ENCODE assay signal across 9 mouse cellular contexts in genomic region chr12:116585001-116585400, GRCm38 (mm10).
DNase-seq lines count a peak whose midpoint lies in the region; ATAC-seq and TF ChIP-seq lines count a peak whose summit lies in the region.
"Had no signal": no experiment of that assay in that cellular context is flagged by ENCODE, and none has a peak within 500 bp of the region (broad histone marks: within the 10 kb centered on the region; RNA-seq: fewer than 3 reads in every experiment).

No protein-coding gene starts in this region.

- DNase-seq in forebrain, postnatal 0 days: no peak
- no peak for DNase-seq in forebrain, embryonic 14.5 days (ENCODE audit: low spot score)
- peak; percentile 54 for DNase-seq in 3T3-L1 (ENCODE audit: low read depth, low spot score)
- peak; percentile 57 for DNase-seq in brain, embryonic 14.5 days (ENCODE audit: low read depth)
- DNase-seq in lung, postnatal 14 days: peak; percentile 65
- DNase-seq in thymus, postnatal 0 days (ENCODE audit: low spot score): no peak
- no peak for DNase-seq in natural killer cell, adult 2 months (ENCODE audit: low spot score in 2 of 2)
- no peak for DNase-seq in cerebellum, postnatal 36 days

- H3K27ac ChIP-seq in forebrain, postnatal 0 days (ENCODE audit: low read depth, low read length): no peak overlapping the region
- no peak overlapping the region for H3K27ac ChIP-seq in forebrain, embryonic 14.5 days (ENCODE audit: low read depth, low read length)
- H3K27ac ChIP-seq: embryonic facial prominence, embryonic 12.5 days had no signal

- H3K9ac ChIP-seq in forebrain, postnatal 0 days: no peak overlapping the region
- H3K9ac ChIP-seq in forebrain, embryonic 14.5 days (ENCODE audit: low read length): no peak overlapping the region
- H3K9ac ChIP-seq: embryonic facial prominence, embryonic 12.5 days had no signal

- no peaks in the 10 kb centered on the region for H3K36me3 ChIP-seq in forebrain, postnatal 0 days (ENCODE audit: insufficient read depth)
- no peaks in the 10 kb centered on the region for H3K36me3 ChIP-seq in forebrain, embryonic 14.5 days (ENCODE audit: control insufficient read depth, insufficient read depth, low read length)
- H3K36me3 ChIP-seq: embryonic facial prominence, embryonic 12.5 days had no signal

- TF ChIP-seq CTCF in forebrain, postnatal 0 days (IDR thresholded peaks at IDR 0.05; ENCODE audit: low read depth): no peak
- no peak for TF ChIP-seq CTCF in brain, embryonic 14.5 days (IDR thresholded peaks at IDR 0.05; ENCODE audit: borderline replicate concordance, extremely low read depth, insufficient read depth, insufficient read length)

- H3K27me3 ChIP-seq in forebrain, postnatal 0 days (ENCODE audit: insufficient read depth, low read length): no peaks in the 10 kb centered on the region
- H3K27me3 ChIP-seq in forebrain, embryonic 14.5 days (replicated peaks; ENCODE audit: control insufficient read depth, insufficient read depth, low read length): no peaks in the 10 kb centered on the region
- H3K27me3 ChIP-seq: embryonic facial prominence, embryonic 12.5 days had no signal

- ATAC-seq in forebrain, postnatal 0 days: peak; percentile 19; the same call in 1 of the 2 replicates
- ATAC-seq in forebrain, embryonic 14.5 days: no peak

- H3K4me2 ChIP-seq in forebrain, postnatal 0 days (ENCODE audit: low read depth): no peak overlapping the region
- H3K4me2 ChIP-seq in forebrain, embryonic 14.5 days (ENCODE audit: low read length): no peak overlapping the region
- H3K4me2 ChIP-seq: embryonic facial prominence, embryonic 12.5 days had no signal

- TF ChIP-seq POLR2A in brain, embryonic 14.5 days (IDR thresholded peaks at IDR 0.05; ENCODE audit: borderline replicate concordance, extremely low read depth, insufficient read depth, insufficient read length, poor library complexity, severe bottlenecking): no peak

- H3K4me1 ChIP-seq in forebrain, postnatal 0 days (ENCODE audit: insufficient read depth): peaks cover 16% of the 10 kb centered on the region; the same call in 1 of the 2 replicates
- H3K4me1 ChIP-seq in forebrain, embryonic 14.5 days (ENCODE audit: control insufficient read depth, insufficient read depth, low read length): peaks cover 7% of the 10 kb centered on the region
- H3K4me1 ChIP-seq: embryonic facial prominence, embryonic 12.5 days had no signal

- no peaks in the 10 kb centered on the region for H3K9me3 ChIP-seq in forebrain, postnatal 0 days (ENCODE audit: low read length)
- no peaks in the 10 kb centered on the region for H3K9me3 ChIP-seq in forebrain, embryonic 14.5 days (replicated peaks; ENCODE audit: control insufficient read depth, low read length)
- H3K9me3 ChIP-seq: embryonic facial prominence, embryonic 12.5 days had no signal

- no peak overlapping the region for H3K4me3 ChIP-seq in forebrain, postnatal 0 days (ENCODE audit: low read depth, low read length)
- H3K4me3 ChIP-seq in forebrain, embryonic 14.5 days (ENCODE audit: low read depth, low read length): no peak overlapping the region
- H3K4me3 ChIP-seq: embryonic facial prominence, embryonic 12.5 days had no signal

- WGBS in forebrain, postnatal 0 days: 9% methylated on average over 5 of the region's 5 CpGs
- WGBS in forebrain, embryonic 14.5 days: 12% methylated on average over 5 of the region's 5 CpGs

Comparison
In these comparisons a context has a peak if more than half of its experiments do, and no peak if none do; other contexts are left out.
1. DNase-seq: peak in 3T3-L1 (single experiment), brain, embryonic 14.5 days (single experiment) and lung, postnatal 14 days (single experiment); none in forebrain, postnatal 0 days (single experiment), forebrain, embryonic 14.5 days (single experiment), thymus, postnatal 0 days (single experiment), natural killer cell, adult 2 months (0 of 2) and cerebellum, postnatal 36 days (0 of 2).